ENCODE assay signal across 24 mouse cellular contexts in the genomic region with DNA sequence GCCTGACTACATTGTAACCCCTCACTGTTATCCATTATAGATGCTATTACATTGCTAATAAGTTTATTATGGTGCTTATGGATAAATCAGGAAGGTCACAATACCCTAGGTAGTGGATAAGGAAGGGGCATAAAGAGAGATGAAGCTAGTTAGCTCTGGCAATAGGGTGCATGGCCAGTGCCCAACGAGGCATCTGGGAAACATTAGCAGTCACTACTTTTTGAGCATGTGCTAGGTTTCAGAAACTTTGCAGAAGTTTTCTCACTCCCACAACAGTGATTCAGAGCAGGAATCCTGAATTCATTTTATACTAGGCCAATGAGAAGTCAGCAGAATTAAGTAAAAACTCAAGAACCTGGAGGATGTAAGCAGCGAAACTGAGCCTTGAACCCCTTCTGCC.
DNase-seq lines count a peak whose midpoint lies in the region.
"Had no signal": no experiment of that assay in that cellular context is flagged by ENCODE, and none has a peak within 500 bp of the region (broad histone marks: within the 10 kb centered on the region; RNA-seq: fewer than 3 reads in every experiment).

No protein-coding gene starts in this region.

- H3K27me3 ChIP-seq in heart, embryonic 10.5 days (ENCODE audit: insufficient read depth, poor library complexity, severe bottlenecking): no peaks in the 10 kb centered on the region
- H3K27me3 ChIP-seq: CH12.LX; embryonic facial prominence, embryonic 12.5 days; forebrain, embryonic 13.5 days; forebrain, embryonic 15.5 days had no signal

- H3K36me3 ChIP-seq in heart, embryonic 10.5 days: no peaks in the 10 kb centered on the region
- H3K36me3 ChIP-seq: embryonic facial prominence, embryonic 10.5 days; embryonic facial prominence, embryonic 12.5 days; forebrain, embryonic 15.5 days; G1E had no signal

- WGBS in heart, embryonic 10.5 days: 84% methylated on average over 2 of the region's 2 CpGs

- no peaks in the 10 kb centered on the region for H3K4me1 ChIP-seq in heart, embryonic 10.5 days
- H3K4me1 ChIP-seq: embryonic facial prominence, embryonic 12.5 days had no signal

- no peaks in the 10 kb centered on the region for H3K9me3 ChIP-seq in heart, embryonic 10.5 days
- H3K9me3 ChIP-seq: embryonic facial prominence, embryonic 10.5 days; embryonic facial prominence, embryonic 12.5 days; forebrain, embryonic 13.5 days; forebrain, embryonic 15.5 days had no signal

- peak; percentile 39 for DNase-seq in heart, adult 11 months
- DNase-seq in heart, embryonic 10.5 days (ENCODE audit: low spot score): no peak
- DNase-seq in 3T3-L1 (ENCODE audit: low read depth, low spot score): peak; percentile 50
- peak; percentile 81 for DNase-seq in NIH3T3 (ENCODE audit: low read depth)
- peak; percentile 41 for DNase-seq in fibroblast of lung, adult 2 months (ENCODE audit: low read depth)
- no peak for DNase-seq in left cerebral cortex, adult 18-20 months (ENCODE audit: low spot score in 2 of 2)
- no peak for DNase-seq in ovary, postnatal 36 days (ENCODE audit: low spot score)
- DNase-seq: adrenal gland, adult 2 months; adrenal gland, postnatal 10 days; adrenal gland, postnatal 25 days; B cell, adult 2 months; cerebellum, adult 11 months; cerebellum, adult 18-20 months; cerebellum, adult 8-10 months; cerebellum, adult 9-11 months; cerebellum, postnatal 25 days; forebrain, postnatal 0 days had no signal

- H3K4me3 ChIP-seq in heart, embryonic 10.5 days: no peak overlapping the region
- H3K4me3 ChIP-seq: embryonic facial prominence, embryonic 10.5 days; embryonic facial prominence, embryonic 12.5 days; erythroblast, embryonic 14.5 days; forebrain, embryonic 13.5 days; forebrain, embryonic 15.5 days had no signal

- H3K27ac ChIP-seq in heart, embryonic 10.5 days: no peak overlapping the region
- H3K27ac ChIP-seq: embryonic facial prominence, embryonic 10.5 days; embryonic facial prominence, embryonic 12.5 days; forebrain, embryonic 13.5 days; forebrain, embryonic 15.5 days had no signal

Comparison
In these comparisons a context has a peak if more than half of its experiments do, and no peak if none do; other contexts are left out.
1. DNase-seq: peak in heart, adult 11 months (single experiment), 3T3-L1 (single experiment), NIH3T3 (single experiment) and fibroblast of lung, adult 2 months (single experiment); none in heart, embryonic 10.5 days (single experiment), left cerebral cortex, adult 18-20 months (0 of 2) and ovary, postnatal 36 days (single experiment).